Mouse (Mus musculus) hindbrain, embryonic 15.5 days (tissue): ENCODE measurements around the gene Pde4b. TPM values are rescaled to one million over a fixed set of nuclear protein-coding genes. Genes with fewer than 3 reads are reported as not detected.

ENCODE experiments used
- ATAC-seq: fragments of 200-750 bp; cut with Nextera tagmentation; 2 replicates; pipeline ENCODE4 v1.8.0; 2017; ENCODE audit warnings: low read depth, moderate number of reproducible peaks, moderate TSS enrichment; ENCODE audit not compliant: low FRiP score
- H3K27ac ChIP-seq: fragments of 300-500 bp; sonication (generic); replicated peaks from 2 replicates; pipeline ENCODE4 v1.5.1; 2015; ENCODE audit warnings: mild to moderate bottlenecking, inconsistent platforms
- H3K27me3 ChIP-seq: fragments of 300-500 bp; sonication (generic); 2 replicates; pipeline ENCODE4 v1.6.1; 2015; ENCODE audit warnings: control low read depth, inconsistent platforms
- H3K36me3 ChIP-seq: fragments of 300-500 bp; sonication (generic); 2 replicates; pipeline ENCODE4 v1.6.1; 2015; ENCODE audit warnings: control low read depth, inconsistent platforms
- H3K4me1 ChIP-seq: fragments of 300-500 bp; sonication (generic); replicated peaks from 2 replicates; pipeline ENCODE4 v1.6.1; 2015; ENCODE audit warnings: control low read depth, inconsistent platforms
- H3K4me2 ChIP-seq: fragments of 300-500 bp; sonication (generic); 2 replicates; pipeline ENCODE4 v1.6.1; 2015; ENCODE audit warnings: moderate library complexity, mild to moderate bottlenecking, inconsistent platforms
- H3K4me3 ChIP-seq: fragments of 300-500 bp; sonication (generic); 2 replicates; pipeline ENCODE4 v1.5.1; 2015; ENCODE audit warnings: mild to moderate bottlenecking, inconsistent platforms
- H3K9ac ChIP-seq: fragments of 300-500 bp; sonication (generic); 2 replicates; pipeline ENCODE4 v1.6.1; 2015; ENCODE audit warnings: inconsistent platforms
- H3K9me3 ChIP-seq: fragments of 300-500 bp; sonication (generic); 2 replicates; pipeline ENCODE4 v1.6.1; 2016; ENCODE audit warnings: control low read depth, inconsistent platforms
- WGBS: fragments of 180-500 bp; shearing (Covaris S2); methylation state at CpG from one replicate; pipeline ENCODE4 v1.1.7; 2015; 5-methylcytosine and 5-hydroxymethylcytosine counted together
- polyA plus RNA-seq: library from polyadenylated mRNA; unstranded; fragments of >200 nt; fragmentation: Nextera tagmentation; extraction: Ambion mirVana; gene quantifications from 2 replicates; pipeline ENCODE4 v1.2.1, GENCODE M21; 2015

Gene Pde4b
- polyA plus RNA-seq, 1 experiment from 2014 or later, result 44.0 TPM

DNA sequence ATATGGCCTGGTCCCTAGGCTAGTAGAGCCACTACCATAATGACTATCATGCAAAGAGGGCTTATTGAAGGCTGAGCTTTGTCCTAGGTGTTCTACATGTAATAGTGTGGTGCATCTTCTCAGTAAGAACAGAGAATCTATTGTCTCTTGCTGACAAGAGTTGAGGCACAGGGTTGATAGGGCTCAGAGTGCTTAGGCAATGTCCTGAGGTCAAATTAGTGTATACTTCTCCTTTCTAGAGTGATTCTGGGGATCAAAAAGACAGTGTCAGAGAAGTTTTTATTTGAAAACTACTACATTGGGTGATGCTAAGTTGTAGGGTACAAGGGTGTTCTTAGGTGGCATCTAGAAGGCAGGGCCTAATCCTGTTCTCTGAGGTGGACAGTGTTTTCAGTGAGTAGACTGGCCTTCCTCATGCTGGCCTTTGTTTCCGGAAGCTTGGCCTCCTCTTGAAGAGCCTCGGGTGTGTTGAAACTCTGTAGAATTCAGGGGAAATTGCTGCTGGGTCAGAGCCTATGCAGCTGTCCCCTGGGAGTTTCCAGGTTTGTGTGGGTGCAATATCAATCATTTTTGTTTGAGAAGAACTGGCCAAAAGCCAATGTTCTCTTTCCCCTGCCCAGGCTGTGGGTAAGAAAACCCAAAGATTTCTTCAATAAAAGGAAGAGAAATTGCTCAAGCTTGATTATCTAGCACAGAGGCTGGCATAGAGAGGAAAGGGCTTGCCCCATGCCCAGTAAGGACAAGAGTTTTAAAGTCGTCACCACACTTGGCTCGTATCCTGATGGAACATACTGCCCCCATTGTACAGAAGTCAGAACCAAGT is 536.7 kb downstream of the Pde4b start:
- H3K9me3 ChIP-seq, result no peaks in the 10 kb centered on the region
- no peak overlapping the region for H3K9ac ChIP-seq

DNA sequence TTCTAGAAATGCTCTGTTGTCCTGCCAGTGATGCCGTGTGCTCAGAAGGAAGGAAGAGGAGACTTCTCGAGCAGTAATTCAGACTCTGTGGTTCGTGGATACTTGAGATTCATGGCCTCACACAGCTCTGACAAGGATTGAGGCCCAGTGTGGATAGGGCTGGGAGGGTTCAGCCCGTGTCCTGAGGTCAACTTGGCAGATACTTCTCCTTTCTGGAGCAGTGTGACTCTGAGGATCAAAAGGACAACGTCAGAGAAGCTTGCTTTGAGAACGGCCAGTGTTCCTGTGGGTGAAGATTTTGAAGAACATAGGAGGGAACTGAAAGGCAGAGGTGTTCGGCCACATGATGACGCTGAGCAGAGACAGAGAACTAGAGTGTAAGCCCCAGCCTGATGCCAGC is 537.6 kb downstream of the Pde4b start:
- WGBS, result 85% methylated on average over 8 of the region's 8 CpGs

More for the DNA sequence above, 536.7 kb downstream of the Pde4b start:
- WGBS, result 79% methylated on average over 4 of the region's 4 CpGs
- Histone ChIP-seq H3K4me1 (no peaks in the 10 kb centered on the region), H3K4me2 (no peak overlapping the region), H3K27ac (no peak overlapping the region), H3K36me3 (no peaks in the 10 kb centered on the region), H3K27me3 (no peaks in the 10 kb centered on the region), H3K4me3 (no peak overlapping the region)
- no peak for ATAC-seq

DNA sequence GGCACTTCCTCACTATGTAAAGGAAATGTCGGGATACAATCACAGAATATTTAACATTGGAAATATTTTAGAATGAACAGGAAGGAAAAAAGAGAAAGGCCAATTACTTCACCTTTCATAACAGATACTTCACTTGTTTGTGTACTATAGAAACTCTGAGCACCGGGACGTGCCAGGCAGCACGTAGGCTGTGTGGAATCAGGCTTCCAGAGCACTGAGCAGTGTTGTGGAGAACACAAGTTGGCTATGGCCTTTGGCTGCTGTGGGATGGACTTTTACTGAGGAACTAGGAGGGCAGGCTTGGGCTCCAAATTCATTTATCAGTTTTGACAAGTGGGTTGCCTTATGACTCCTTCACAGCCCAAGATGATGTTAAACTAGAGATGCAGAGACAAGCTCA is 540.5 kb downstream of the Pde4b start:
- 89% methylated on average over 4 of the region's 4 CpGs for WGBS
- no peak overlapping the region for H3K4me3 ChIP-seq
- H3K4me2 ChIP-seq, result no peak overlapping the region
- H3K9me3 ChIP-seq, result no peaks in the 10 kb centered on the region
- no peak overlapping the region for H3K9ac ChIP-seq
- no peaks in the 10 kb centered on the region for H3K4me1 ChIP-seq
- no peaks in the 10 kb centered on the region for H3K27me3 ChIP-seq
- no peaks in the 10 kb centered on the region for H3K36me3 ChIP-seq
- no peak for ATAC-seq
- no peak overlapping the region for H3K27ac ChIP-seq

More for the DNA sequence above, 537.6 kb downstream of the Pde4b start:
- Histone ChIP-seq H3K27ac (no peak overlapping the region), H3K4me1 (no peaks in the 10 kb centered on the region), H3K36me3 (no peaks in the 10 kb centered on the region), H3K4me3 (no peak overlapping the region), H3K4me2 (no peak overlapping the region), H3K9me3 (no peaks in the 10 kb centered on the region), H3K9ac (no peak overlapping the region), H3K27me3 (no peaks in the 10 kb centered on the region)
- no peak for ATAC-seq

DNA sequence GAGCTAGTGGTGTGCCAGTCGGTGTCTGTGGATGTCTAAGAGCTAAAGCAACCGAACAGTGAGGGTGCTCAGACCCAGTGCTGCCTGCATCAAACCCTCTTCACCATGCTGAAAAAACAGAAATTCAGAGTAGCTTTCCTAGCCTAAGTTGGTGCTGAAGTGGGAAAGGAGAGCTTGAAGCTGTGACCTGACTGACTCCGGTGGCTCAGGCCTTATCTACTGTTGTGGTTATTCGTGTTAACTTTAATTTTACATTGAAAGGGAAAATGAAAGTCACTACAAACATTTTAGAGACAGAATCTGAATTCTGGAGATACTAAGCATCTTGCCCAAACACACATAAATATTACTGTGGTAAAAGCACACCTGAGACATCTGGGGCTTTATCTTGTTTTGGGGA is 542.3 kb downstream of the Pde4b start:
- Histone ChIP-seq H3K4me3 (no peak overlapping the region), H3K9me3 (no peaks in the 10 kb centered on the region), H3K4me2 (no peak overlapping the region), H3K4me1 (no peaks in the 10 kb centered on the region), H3K9ac (no peak overlapping the region), H3K27ac (no peak overlapping the region), H3K36me3 (no peaks in the 10 kb centered on the region), H3K27me3 (no peaks in the 10 kb centered on the region)
- WGBS, result 94% methylated on average over 4 of the region's 4 CpGs
- no peak for ATAC-seq

DNA sequence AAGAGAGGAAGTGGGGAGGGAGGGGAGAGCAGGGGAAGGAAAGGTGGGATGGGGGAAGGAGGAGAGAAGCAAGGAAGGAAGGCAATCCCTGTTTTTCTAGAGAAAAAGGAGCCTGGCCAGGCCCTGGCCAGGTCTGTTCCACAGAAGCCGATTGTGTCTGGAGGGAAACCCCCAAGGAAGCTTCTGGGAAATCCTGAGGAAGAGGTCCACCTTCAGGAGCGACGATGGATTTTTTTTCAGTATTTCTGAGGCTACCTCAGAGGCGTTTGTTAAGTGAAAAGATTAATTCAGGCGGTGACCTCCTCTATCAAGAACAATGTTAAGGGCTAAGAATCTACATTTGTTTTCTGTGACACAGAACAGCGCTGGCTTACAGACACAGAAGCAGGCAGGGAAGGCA is 542.9 kb downstream of the Pde4b start:
- H3K36me3 ChIP-seq, result no peaks in the 10 kb centered on the region
- 44% methylated on average over 6 of the region's 6 CpGs for WGBS
- H3K27me3 ChIP-seq, result no peaks in the 10 kb centered on the region
- no peaks in the 10 kb centered on the region for H3K9me3 ChIP-seq
- H3K27ac ChIP-seq, result no peak overlapping the region
- H3K9ac ChIP-seq, result no peak overlapping the region
- no peak overlapping the region for H3K4me2 ChIP-seq
- no peak overlapping the region for H3K4me3 ChIP-seq
- no peaks in the 10 kb centered on the region for H3K4me1 ChIP-seq
- ATAC-seq, result no peak

DNA sequence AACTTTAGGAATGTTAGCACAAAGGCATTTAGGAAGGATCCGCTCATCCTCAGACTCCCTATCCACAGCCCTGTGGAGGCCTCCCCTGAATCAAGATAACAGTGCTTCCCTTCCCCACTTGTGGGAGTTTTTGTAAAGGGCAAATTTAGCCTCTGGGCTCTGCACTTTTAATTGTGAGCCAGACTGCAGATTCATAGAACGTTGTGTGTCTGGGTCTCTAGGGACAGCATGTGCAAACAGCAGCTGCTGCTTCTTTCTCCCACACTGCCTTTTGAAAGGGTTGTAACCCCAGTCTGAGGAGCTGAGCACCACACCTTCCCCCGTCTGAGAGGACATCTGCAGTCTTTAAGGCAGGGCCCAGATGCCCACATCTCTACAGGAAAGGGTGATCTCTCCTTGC is 544.3 kb downstream of the Pde4b start:
- no peak for ATAC-seq
- no peaks in the 10 kb centered on the region for H3K4me1 ChIP-seq
- H3K27me3 ChIP-seq, result no peaks in the 10 kb centered on the region
- no peak overlapping the region for H3K4me3 ChIP-seq
- no peak overlapping the region for H3K27ac ChIP-seq
- H3K4me2 ChIP-seq, result no peak overlapping the region
- WGBS, result 43% methylated on average over 3 of the region's 3 CpGs
- no peak overlapping the region for H3K9ac ChIP-seq
- no peaks in the 10 kb centered on the region for H3K9me3 ChIP-seq
- H3K36me3 ChIP-seq, result no peaks in the 10 kb centered on the region

DNA sequence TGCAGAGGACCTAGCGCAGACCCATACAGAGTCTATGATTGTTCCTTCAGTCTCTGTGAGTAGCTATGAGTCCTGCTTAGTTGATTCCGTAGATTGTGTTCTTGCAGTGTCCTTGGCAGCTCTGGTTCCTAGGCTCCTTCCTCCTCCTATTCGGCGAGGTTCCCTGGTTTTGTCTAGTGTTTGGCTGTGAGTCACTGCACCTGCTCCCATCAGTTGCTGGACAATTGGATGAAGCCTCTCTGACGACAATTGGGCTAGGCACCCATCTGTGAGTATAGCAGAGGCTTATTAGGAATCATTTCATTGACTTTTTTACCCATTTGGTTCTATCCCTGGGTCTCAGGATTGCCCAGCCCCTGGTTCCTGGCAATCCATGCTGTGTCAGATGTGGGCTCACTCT is 545.9 kb downstream of the Pde4b start:
- no peak for ATAC-seq
- Histone ChIP-seq H3K4me1 (no peaks in the 10 kb centered on the region), H3K9me3 (no peaks in the 10 kb centered on the region), H3K9ac (no peak overlapping the region), H3K36me3 (no peaks in the 10 kb centered on the region), H3K4me3 (no peak overlapping the region), H3K27ac (no peak overlapping the region), H3K4me2 (no peak overlapping the region), H3K27me3 (no peaks in the 10 kb centered on the region)
- WGBS, result 84% methylated on average over 5 of the region's 5 CpGs

DNA sequence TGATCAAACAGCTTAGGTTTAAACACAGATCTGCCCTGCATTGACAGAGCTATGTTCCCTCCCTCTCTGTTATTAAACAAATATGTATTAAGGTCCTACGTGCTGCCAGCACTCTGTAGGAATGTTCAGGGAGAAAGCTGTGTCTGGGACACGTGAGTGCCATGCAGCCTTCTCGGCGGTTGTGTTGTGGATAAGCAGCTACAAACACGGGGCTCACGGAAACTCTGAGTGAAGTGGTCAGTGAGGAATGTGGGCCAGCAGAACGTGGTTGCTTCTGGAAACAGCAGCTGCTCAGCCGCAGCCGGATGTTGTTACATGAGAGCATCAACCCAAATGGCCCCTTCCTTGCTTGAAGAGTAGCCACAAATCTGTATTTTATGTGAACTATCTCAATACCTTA is 547.9 kb downstream of the Pde4b start:
- Histone ChIP-seq H3K36me3 (no peaks in the 10 kb centered on the region), H3K4me2 (no peak overlapping the region), H3K27ac (no peak overlapping the region), H3K9me3 (no peaks in the 10 kb centered on the region), H3K4me1 (no peaks in the 10 kb centered on the region), H3K27me3 (no peaks in the 10 kb centered on the region), H3K4me3 (no peak overlapping the region), H3K9ac (no peak overlapping the region)
- no peak for ATAC-seq
- WGBS, result 81% methylated on average over 9 of the region's 9 CpGs

DNA sequence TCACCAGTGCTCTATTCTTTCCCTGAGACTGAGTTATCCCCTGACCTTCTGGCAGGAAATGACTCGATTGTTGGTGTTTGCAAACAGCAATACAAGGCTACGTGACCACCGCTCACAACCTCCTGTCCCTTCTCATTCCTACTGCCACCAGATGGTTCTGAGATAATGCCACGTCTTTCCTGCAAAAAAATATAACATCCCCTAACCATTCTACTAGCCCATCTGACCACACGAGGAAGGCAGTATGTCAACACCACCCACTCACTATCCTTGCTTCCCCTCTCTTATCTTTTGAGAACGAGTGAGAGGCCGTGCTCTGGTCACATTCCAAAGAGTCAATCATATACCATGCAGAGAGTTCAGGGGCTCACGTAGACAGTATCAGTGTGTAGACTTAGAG is 548.6 kb downstream of the Pde4b start:
- no peaks in the 10 kb centered on the region for H3K27me3 ChIP-seq
- no peak overlapping the region for H3K4me2 ChIP-seq
- no peak overlapping the region for H3K4me3 ChIP-seq
- no peak overlapping the region for H3K27ac ChIP-seq
- no peaks in the 10 kb centered on the region for H3K9me3 ChIP-seq
- WGBS, result 81% methylated on average over 8 of the region's 8 CpGs
- no peaks in the 10 kb centered on the region for H3K4me1 ChIP-seq
- H3K36me3 ChIP-seq, result no peaks in the 10 kb centered on the region
- ATAC-seq, result no peak
- H3K9ac ChIP-seq, result no peak overlapping the region

DNA sequence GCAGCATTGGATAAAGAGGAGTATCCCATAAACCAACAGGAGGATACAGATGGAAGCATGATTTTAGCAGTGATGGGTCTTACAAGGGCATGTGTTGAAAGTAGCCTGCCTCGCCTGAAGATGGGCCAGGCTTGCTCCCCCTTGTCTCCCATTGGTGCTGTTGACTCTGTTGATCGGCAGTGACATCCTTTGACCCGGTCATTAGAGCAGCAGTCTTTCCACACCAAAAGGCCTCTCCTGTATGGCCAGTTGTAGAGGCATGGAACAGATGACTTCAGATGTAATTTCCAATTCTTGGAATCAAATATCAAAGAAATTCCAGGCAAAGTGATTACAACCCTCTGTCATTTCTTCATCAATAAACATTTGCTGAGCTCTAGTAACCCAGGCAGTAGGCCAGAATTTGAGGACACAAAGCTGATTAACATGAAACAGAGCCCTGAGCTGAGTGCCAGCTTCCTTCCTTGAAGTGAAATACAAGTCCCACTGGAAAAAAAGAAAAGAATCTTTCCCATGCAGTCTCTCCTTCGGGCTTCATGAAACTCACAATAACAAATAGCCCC is 550.1 kb downstream of the Pde4b start:
- no peaks in the 10 kb centered on the region for H3K9me3 ChIP-seq
- H3K36me3 ChIP-seq, result no peaks in the 10 kb centered on the region
- H3K27me3 ChIP-seq, result no peaks in the 10 kb centered on the region
- H3K9ac ChIP-seq, result no peak overlapping the region
- ATAC-seq, result no peak
- no peak overlapping the region for H3K27ac ChIP-seq
- H3K4me2 ChIP-seq, result no peak overlapping the region
- H3K4me1 ChIP-seq, result no peaks in the 10 kb centered on the region
- H3K4me3 ChIP-seq, result no peak overlapping the region
- WGBS, result 83% methylated on average over 4 of the region's 4 CpGs

DNA sequence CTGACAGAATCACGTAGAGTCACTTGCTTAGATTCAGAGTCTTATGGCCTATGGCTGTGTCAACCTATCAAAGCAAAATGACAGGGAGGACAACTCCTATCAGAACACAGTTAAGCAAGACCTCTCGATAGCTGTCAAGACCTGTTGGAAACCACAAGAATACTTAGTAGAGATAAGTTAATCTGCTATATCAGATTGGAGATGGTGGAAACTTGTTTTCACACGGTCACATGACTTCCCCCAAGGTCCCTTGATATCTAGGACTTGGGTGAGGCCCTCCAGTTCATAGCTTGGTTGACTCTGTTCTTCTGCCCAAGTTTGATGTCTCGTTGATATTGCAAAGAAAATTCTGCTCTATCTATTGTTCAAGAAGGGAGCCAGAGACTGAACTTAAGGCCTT is 553.6 kb downstream of the Pde4b start:
- no peak overlapping the region for H3K9ac ChIP-seq
- ATAC-seq, result no peak
- 93% methylated on average over 4 of the region's 4 CpGs for WGBS

DNA sequence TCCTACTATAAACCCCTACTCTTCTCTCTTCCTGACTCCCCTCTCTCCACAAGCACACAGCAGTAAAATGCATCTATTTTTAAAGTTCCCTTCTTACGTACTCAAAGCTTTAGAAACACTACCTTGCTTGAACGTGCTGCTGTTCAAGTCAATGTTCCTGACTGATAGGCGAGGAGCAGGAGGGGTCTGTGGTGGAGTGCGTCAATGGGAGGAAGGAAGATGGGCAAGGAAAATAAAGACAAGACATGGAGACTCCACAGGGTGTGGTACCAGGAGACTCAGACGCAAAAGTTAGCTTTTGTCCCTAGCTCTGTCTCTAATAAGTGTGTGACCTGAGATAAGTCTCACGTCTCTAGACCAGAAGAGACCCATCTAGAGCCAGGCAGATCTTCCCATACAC is 556.7 kb downstream of the Pde4b start:
- no peak for ATAC-seq
- WGBS, result 83% methylated on average over 6 of the region's 6 CpGs
- H3K9ac ChIP-seq, result no peak overlapping the region

More for the DNA sequence above, 553.6 kb downstream of the Pde4b start:
- H3K4me1 ChIP-seq, result no peaks in the 10 kb centered on the region
- H3K9me3 ChIP-seq, result no peaks in the 10 kb centered on the region
- H3K27me3 ChIP-seq, result no peaks in the 10 kb centered on the region
- no peak overlapping the region for H3K4me3 ChIP-seq
- no peak overlapping the region for H3K27ac ChIP-seq
- no peak overlapping the region for H3K4me2 ChIP-seq
- no peaks in the 10 kb centered on the region for H3K36me3 ChIP-seq

DNA sequence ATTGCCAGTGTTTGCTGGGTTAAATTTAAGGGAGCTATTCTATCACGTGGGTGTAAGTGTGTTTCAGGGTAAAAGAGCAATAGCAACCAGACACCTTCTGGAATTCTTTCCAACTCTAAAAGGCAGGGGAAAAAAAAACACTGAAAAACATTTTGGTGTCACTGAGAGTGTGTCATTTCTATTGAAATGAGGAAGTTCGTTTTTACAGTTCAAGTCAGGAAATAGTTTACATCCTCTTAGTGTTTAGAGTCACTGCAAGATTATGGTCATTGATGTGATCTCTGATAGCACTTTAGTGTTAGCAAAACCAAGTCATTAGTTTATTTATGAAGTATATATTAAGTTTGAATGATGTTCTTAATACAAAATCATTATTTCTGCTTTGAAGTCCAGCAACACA is 559.7 kb downstream of the Pde4b start:
- no peaks in the 10 kb centered on the region for H3K27me3 ChIP-seq
- H3K27ac ChIP-seq, result no peak overlapping the region
- no peak for ATAC-seq
- no peak overlapping the region for H3K9ac ChIP-seq
- H3K36me3 ChIP-seq, result no peaks in the 10 kb centered on the region
- WGBS, result 77% methylated on average over 2 of the region's 2 CpGs
- no peak overlapping the region for H3K4me2 ChIP-seq
- no peaks in the 10 kb centered on the region for H3K4me1 ChIP-seq
- no peaks in the 10 kb centered on the region for H3K9me3 ChIP-seq
- H3K4me3 ChIP-seq, result no peak overlapping the region

More for the DNA sequence above, 556.7 kb downstream of the Pde4b start:
- Histone ChIP-seq H3K4me1 (no peaks in the 10 kb centered on the region), H3K27ac (no peak overlapping the region), H3K9me3 (no peaks in the 10 kb centered on the region), H3K36me3 (no peaks in the 10 kb centered on the region), H3K27me3 (no peaks in the 10 kb centered on the region), H3K4me2 (no peak overlapping the region), H3K4me3 (no peak overlapping the region)
